Mouse (Mus musculus) spleen, adult 2 months (tissue): ENCODE data around the gene Afg1l.

ENCODE experiments used
- CTCF ChIP-seq: fragments of 200-500 bp; IDR thresholded peaks from 2 replicates; pipeline ENCODE4 v1.5.1; 2011; ENCODE audit warnings: mild to moderate bottlenecking, inconsistent platforms; ENCODE audit not compliant: insufficient read depth, insufficient read length, insufficient replicate concordance; ENCODE audit errors: extremely low read depth
- POLR2A ChIP-seq: fragments of 200-500 bp; IDR thresholded peaks from 2 replicates; pipeline ENCODE4 v1.6.1; 2011; ENCODE audit warnings: low read depth, low read length, inconsistent platforms

GRCm38 (mm10) chr10:42306422-42306821 lies 171.9 kb downstream of the Afg1l start:
- TF ChIP-seq POLR2A: no peak
- TF ChIP-seq CTCF: no peak
